Mouse (Mus musculus): ENCODE measurements around the gene Vamp2.

Gene Vamp2

DNA sequence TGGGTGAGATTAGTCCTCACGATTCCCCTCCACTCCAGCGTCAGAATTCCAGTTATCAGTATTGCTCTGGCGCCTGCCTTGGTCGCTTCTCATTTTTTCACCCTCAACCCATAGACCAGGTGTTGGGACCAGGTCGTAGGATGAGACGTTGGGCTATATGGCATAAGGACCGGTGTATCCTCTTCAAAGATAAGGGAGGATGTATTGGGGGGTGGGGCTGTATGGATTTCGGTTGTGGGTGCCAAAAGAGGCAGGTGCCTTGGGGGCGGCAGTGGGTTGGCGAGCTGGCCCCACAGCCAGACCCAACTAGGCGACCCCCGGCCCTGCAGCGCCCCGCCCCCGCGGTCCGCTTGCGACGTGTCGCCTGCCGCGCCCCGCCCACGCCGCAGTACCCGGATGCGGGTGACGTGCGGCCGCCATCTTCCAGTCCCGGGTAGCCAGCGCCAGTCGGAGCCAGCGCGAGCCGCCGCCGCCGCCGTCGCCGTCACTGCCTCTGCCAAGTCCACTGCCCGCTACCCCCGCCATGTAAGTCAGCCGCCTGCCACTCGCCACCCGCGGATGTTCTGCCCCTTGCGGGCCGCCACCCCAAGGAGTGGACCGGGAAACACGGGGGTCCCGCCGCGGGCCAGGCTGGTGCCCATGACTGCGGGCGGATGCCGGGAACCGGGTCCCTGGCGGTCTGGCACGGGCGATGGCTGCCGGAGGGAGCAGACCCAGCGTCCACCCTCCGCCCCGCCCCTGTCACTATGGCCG is at the start of gene Vamp2:
Vamp2 (plus strand) TSS at position 388 of the 753 bp plus-strand sequence.
- 0 out of 2 replicates have a peak, but pooled peaks have one; percentile 7 for TF ChIP-seq GATA4 (IDR thresholded peaks at IDR 0.05; ENCODE audit: insufficient replicate concordance, low read length)

DNA sequence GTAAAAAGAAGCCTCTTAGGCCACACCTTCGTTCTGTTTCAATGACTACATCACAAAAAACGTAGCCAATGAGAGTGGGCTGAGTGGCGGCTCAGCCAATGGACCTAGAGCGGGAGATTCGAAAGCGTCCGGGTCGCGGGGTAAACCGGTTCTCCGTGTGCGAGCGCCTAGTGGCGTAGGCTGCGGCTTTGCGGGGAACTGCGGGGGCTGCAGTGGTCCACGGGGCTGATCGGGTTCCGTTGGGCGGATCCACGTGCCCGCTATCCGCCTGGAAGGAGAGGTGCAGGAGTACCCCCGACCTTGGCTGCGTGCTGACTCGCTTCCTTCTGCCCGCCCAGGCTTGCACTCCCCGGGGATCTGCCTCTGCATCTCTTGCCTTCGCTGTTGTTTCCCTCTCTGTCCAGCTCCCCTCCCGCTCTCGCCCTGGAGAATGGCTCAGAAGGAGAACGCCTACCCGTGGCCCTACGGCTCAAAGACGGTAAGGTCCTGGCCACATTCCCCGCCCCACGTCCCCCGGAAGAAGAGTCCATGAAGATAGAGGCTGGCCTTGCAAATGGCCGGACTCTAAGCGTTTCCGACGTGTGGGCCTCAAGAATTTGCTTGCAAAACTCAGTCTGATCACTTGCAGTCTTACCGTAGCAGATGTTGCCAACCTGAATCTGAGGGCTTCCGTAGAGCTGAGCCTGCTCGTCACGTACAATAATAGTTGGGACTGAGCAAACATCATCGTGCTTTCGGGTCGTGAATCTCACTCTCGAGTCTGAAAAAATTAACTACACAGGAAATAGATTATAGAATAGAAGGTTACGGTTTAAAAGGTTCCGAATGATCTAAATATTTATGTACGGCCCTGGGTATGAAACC is 42.5 kb upstream of the Vamp2 start, which contains the start of gene Aurkb:
Aurkb (plus strand) TSS at position 117 of the 864 bp plus-strand sequence.
- TF ChIP-seq GATA4 (IDR thresholded peaks at IDR 0.05; ENCODE audit: insufficient replicate concordance, low read length): no peak

DNA sequence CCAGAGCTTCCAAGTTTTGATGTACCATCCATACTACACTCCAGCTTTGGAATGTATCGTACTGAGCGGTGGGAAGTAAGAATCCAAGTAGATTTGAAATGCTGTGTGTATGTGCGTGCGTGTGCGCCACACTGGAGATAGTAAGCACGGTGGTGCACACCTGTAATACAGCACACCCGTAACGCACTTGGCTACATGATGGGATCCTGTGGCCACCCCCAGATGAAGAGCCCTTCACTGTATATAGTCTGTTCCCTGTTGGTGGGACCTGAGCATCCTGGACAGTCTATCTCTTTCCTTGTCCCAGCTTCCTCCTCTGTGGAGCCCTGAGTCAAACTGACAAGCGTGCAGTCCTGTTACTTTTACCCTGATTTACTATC is 41.9 kb upstream of the Vamp2 start:
- no peak for TF ChIP-seq GATA4 (IDR thresholded peaks at IDR 0.05; ENCODE audit: insufficient replicate concordance, low read length)

DNA sequence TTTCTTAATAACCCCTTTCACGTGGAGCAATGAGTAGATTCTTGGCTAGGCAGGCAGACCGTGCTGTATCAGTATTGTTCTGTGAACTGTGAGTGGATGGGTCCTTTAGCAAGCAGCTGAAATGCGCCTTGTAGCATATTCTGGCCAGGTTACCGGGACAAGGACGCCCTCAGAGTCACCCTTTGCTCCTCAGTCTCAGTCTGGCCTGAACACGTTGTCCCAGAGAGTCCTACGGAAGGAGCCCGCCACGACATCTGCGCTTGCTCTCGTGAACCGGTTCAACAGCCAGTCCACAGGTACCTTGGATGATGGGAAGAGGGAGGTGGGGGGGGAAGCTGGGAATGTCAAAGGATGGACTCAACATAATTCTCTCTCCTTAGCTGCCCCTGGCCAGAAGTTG is 40.7 kb upstream of the Vamp2 start:
- TF ChIP-seq GATA4 (IDR thresholded peaks at IDR 0.05; ENCODE audit: insufficient replicate concordance, low read length): no peak

DNA sequence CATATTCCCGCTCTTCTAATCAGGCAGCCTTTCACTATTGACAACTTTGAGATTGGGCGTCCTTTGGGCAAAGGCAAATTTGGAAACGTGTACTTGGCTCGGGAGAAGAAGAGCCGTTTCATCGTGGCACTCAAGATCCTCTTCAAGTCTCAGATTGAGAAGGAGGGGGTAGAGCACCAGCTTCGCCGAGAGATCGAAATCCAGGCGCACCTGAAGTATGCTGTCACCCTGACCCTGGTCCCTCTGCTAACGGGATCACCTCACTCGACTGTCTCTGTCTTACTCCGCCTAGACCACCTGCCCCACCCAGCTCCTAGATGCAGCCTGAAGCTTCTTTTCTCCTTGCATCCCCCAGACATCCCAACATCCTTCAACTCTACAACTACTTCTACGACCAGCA is 40.1 kb upstream of the Vamp2 start:
- no peak for TF ChIP-seq GATA4 (IDR thresholded peaks at IDR 0.05; ENCODE audit: insufficient replicate concordance, low read length)

DNA sequence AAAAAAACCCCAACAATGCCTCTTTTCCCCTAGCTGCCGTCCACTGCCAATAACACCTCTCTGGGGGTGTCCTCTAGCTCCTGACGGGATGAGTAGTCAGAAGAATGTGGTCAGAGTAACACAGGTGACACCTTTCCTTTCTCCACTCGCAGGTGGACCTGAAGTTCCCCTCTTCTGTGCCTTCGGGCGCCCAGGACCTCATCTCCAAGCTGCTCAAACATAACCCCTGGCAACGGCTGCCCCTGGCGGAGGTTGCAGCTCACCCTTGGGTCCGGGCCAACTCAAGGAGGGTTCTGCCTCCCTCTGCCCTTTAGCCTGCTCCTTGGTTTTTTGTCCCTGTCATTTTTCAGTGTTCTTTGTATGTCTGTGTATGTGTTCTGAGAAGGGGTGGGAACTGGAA is 37.5 kb upstream of the Vamp2 start:
- no peak for TF ChIP-seq GATA4 (IDR thresholded peaks at IDR 0.05; ENCODE audit: insufficient replicate concordance, low read length)

DNA sequence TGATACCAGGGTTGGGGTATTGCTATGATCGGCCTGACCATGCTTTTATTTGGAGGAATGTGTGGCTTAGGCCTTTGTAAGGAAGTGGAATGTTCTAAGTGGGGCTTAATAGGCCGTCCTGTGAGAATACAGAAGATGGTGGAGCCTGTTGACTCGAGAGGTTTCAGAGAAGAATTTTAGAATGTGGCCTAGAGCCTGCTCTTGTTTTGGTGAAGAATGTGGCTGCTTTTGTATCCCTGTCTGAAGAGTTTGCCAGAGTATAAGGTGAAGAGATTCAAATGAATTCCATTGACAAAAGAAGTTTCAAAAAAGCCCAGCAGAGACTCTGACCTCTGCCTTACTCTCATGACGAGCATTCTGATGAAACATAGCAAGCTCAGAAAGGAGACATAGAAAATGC is 36.5 kb upstream of the Vamp2 start:
- TF ChIP-seq GATA4 (IDR thresholded peaks at IDR 0.05; ENCODE audit: insufficient replicate concordance, low read length): no peak

DNA sequence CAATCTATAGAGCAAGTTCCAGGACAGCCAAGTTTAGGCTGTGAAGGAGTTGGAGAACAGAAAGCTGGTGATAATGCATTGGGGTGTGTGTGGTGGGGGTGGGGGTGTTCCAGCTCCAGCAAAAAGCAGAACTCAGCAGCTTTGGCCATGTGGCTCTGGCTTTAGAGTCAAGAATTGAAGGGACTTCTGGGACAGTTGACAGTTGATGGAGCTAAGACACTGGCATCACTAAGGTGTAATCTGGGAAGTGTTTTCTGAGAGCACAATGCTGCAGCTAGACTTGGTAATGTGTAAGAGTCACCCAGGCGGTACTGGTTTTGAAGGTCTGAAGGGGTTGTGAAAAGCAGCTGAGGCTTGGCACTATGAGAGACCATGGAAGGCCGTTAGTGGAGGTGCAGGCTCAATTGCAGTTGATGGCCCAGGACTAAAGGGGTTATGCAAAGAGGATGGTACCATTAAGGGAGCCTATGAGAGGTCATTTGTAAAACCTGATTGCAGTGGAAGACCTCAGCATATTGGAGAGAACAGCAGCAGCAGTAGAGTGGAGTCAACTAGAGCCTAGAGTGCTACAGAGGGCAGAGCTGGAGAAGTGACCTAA is 35.4 kb upstream of the Vamp2 start:
- TF ChIP-seq GATA4 (IDR thresholded peaks at IDR 0.05; ENCODE audit: insufficient replicate concordance, low read length): no peak

DNA sequence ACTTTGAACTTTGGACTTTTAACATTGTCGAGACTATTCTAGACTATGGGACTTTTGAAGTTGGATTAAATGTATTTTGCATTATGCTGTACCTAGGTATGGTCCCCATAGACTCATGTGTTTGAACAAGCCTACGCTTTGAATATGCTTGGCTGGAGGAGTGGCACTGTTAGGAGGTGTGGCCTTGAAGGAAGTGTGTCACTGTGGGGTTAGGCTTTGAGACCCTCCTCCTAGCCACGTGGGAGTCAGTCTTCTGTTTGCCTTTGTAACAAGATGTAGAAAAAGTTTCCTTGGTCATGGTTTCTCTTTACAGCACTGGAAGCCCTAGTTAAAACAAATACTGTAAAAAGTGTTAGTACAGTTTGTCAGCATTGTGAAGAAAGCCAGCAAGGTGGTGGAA is 34.4 kb upstream of the Vamp2 start:
- no peak for TF ChIP-seq GATA4 (IDR thresholded peaks at IDR 0.05; ENCODE audit: insufficient replicate concordance, low read length)

DNA sequence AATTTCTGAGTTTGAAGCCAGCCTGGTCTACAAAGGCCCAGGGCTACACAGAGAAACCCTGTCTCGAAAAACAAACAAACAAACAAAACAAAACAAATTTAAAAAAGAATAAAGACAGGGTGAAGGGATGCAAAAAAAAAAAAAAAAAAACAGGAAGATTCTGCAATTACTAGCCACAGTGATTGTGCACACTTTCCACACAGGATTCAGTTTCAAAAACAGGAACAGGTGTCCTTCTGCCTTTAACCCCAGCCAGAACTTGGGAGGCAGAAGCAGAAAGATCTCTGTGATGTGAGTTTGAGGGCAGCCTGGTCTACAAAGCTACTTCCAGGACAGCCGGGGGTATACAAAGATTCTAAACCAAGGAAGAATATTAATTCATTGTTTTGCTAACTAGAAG is 30.0 kb upstream of the Vamp2 start:
- no peak for TF ChIP-seq GATA4 (IDR thresholded peaks at IDR 0.05; ENCODE audit: insufficient replicate concordance, low read length)

DNA sequence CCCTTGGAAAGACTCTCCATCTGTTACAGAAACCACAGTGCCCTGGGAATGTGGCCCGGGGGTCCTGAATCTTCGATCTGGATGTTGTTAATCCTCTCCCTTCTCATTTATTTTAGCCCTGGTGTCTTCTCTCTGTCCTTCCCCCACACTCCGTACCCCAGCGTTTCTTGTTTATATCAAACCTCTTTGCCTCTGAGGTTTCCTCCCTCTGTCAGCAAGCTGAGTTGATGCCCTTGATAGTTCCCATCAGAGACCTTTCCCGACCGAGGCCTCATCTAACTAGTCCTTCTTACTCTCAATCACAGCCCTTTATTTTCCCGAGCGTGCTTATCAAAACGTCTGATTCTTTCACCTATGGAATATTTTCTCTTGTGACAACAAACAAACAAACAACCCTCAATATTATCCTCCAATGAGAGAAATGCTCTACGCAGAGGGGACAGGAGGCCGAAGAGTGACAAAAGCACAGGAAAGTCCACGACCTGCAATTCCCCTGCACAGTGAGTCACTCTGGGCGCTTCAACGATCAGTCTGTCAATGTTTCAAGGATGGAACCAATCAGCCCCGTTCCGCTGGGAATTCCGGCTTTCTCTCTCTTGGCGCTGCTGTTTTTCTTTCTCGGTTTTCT is 29.4 kb upstream of the Vamp2 start:
- TF ChIP-seq GATA4 (IDR thresholded peaks at IDR 0.05; ENCODE audit: insufficient replicate concordance, low read length): no peak

DNA sequence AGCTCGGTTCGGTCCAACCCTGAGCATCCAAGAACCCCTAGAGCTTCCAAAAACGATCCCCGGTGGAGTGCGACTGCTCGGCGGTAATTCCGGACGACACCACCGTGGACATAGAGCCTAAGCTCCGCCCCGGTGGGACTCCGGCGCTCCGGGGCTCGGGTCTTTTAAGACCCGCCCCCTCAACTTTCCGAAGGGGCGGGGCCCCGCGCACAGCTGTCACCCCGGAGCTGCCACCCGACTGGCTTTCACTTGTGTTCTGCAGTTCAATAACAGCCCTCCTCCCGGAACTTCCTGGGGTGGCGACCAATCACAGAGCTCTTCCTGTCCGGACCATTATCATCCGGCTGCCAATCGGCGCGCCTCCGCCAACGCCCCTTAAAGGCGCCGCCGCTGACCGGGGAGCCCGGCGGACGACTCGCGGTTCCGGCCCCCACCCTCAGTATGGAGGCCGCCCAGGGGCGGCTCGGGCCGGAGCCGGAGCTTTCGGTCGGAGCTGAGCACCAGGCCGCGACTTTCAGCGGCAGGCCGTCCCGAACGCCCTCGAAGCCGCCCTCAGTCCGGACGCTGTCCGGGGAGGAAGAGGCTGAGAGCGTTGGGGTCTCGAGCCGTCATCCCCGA is 28.8 kb upstream of the Vamp2 start, which contains the start of gene Borcs6:
Borcs6 (plus strand) TSS at position 361 of the 618 bp plus-strand sequence.
- TF ChIP-seq GATA4 (IDR thresholded peaks at IDR 0.05; ENCODE audit: insufficient replicate concordance, low read length): peak; percentile 86; the same call in 1 of the 2 replicates

DNA sequence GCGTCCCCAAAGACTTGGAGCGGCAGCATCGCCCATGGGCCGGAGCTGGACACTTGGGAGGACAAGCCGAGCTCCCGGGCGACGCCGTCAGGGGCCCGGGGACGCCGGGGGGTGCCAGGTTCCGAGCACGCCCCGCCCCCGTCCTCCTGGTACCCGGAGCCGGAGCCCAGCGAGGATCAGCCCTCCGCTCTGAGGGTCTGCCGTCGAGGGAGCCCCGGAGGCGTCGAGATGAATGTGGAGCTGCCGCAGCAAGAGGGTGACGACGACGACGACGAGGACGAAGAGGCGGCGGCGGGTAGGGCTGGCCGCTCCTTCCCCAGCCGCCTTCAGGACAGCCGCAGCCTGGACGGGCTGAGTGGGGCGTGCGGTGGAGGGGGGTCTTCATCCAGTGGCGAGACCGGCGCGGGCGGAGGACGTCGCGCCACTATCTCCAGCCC is 28.3 kb upstream of the Vamp2 start:
- TF ChIP-seq GATA4 (IDR thresholded peaks at IDR 0.05; ENCODE audit: insufficient replicate concordance, low read length): no peak

DNA sequence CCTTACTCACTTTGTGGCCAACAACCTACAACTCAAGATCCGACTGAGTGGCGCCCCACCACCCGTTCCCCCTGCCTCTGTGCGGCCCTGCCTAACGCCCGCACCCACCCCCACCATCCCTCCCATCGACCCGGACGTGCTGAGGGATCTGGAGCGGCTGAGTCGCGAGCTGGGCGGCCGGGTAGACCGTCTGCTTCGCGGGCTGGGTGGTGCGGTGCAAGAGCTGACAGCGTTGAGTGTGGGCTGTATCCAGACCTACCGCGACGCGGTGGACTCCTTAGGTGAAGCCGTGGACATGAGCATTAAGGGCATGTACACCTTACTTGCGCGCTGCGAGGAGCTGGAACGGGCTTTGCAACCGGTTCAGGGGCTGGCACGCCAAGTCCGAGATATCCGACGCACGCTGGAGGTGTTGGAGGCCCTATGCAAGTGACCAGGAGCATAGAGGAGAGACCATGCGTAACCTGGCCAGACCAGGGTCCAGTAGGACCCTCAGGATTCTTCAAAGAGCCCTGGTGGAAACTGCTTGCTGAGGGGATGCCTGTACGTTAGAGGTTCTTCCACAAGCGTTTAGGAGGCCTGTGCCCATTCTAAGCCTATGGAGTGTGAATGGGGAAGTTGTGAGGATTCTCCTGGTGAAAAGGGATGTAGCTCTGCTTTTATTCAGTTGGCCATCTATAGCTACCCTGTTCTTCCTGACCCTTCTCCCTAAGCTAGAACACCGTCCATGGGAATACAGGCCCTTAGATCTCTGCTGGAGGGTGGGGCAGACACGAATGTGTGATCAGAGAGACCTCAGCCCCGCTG is 27.6 kb upstream of the Vamp2 start:
- no peak for TF ChIP-seq GATA4 (IDR thresholded peaks at IDR 0.05; ENCODE audit: insufficient replicate concordance, low read length)

Data from liver, adult (tissue).